Mouse (Mus musculus) MEL (cell line): Measurements from ENCODE around the gene Fpr2.

Source experiments
- CHD2 ChIP-seq: IDR thresholded peaks from 2 replicates; pipeline ENCODE4 v1.6.1; 2011; ENCODE audit warnings: low read length, improper control_type of control experiment
- CTCF ChIP-seq, 3 experiments: IDR thresholded peaks in 2 of 3; conservative IDR thresholded peaks in 1 of 3; 2 replicates each; pipeline ENCODE4 v1.5.1; 2011 to 2012; ENCODE audit warnings: low read length in 3 of 3, low read depth in 2 of 3, mild to moderate bottlenecking in 2 of 3, improper control_type of control experiment in 1 of 3, inconsistent platforms in 1 of 3, mixed read lengths in 1 of 3, moderate library complexity in 1 of 3; ENCODE audit not compliant: control insufficient read depth in 1 of 3, insufficient read depth in 1 of 3, poor library complexity in 1 of 3, severe bottlenecking in 1 of 3
- ELF1 ChIP-seq: IDR thresholded peaks from 2 replicates; pipeline ENCODE4 v1.6.1; 2014; ENCODE audit warnings: low read depth, mild to moderate bottlenecking, inconsistent platforms, low read length, improper control_type of control experiment, moderate library complexity
- EP300 ChIP-seq, 2 experiments: IDR thresholded peaks; 2 replicates each; pipeline ENCODE4 v1.6.1; 2011; ENCODE audit warnings: improper control_type of control experiment in 2 of 2, low read length in 2 of 2, low read depth in 1 of 2, mild to moderate bottlenecking in 1 of 2
- HCFC1 ChIP-seq: IDR thresholded peaks from 2 replicates; pipeline ENCODE4 v1.6.1; 2012; ENCODE audit warnings: low read depth, mild to moderate bottlenecking, inconsistent platforms, low read length, improper control_type of control experiment, moderate library complexity
- MYB ChIP-seq: IDR thresholded peaks from 2 replicates; pipeline ENCODE4 v1.6.1; 2011; ENCODE audit warnings: mild to moderate bottlenecking, low read depth, low read length, improper control_type of control experiment
- NELFE ChIP-seq: IDR thresholded peaks from 2 replicates; pipeline ENCODE4 v1.6.1; 2011; ENCODE audit warnings: low read depth, low read length, improper control_type of control experiment
- NRF1 ChIP-seq: IDR thresholded peaks from 2 replicates; pipeline ENCODE4 v1.6.1; 2014; ENCODE audit warnings: low read depth, mild to moderate bottlenecking, inconsistent platforms, low read length, improper control_type of control experiment, moderate library complexity; ENCODE audit not compliant: poor library complexity, insufficient read depth, severe bottlenecking
- POLR2A ChIP-seq, 2 experiments: IDR thresholded peaks; 2 replicates each; pipeline ENCODE4 v1.6.1; 2011 to 2012; ENCODE audit warnings: low read length in 2 of 2, mild to moderate bottlenecking in 2 of 2, control low read depth in 1 of 2, improper control_type of control experiment in 1 of 2, low read depth in 1 of 2, moderate library complexity in 1 of 2; ENCODE audit not compliant: control insufficient read depth in 1 of 2, insufficient read depth in 1 of 2, poor library complexity in 1 of 2
- RAD21 ChIP-seq: IDR thresholded peaks from 2 replicates; pipeline ENCODE4 v1.6.1; 2011; ENCODE audit warnings: mild to moderate bottlenecking, low read depth, low read length, improper control_type of control experiment
- SIN3A ChIP-seq: IDR thresholded peaks from 2 replicates; pipeline ENCODE4 v1.6.1; 2012; ENCODE audit warnings: low read length, improper control_type of control experiment, inconsistent platforms

DNA sequence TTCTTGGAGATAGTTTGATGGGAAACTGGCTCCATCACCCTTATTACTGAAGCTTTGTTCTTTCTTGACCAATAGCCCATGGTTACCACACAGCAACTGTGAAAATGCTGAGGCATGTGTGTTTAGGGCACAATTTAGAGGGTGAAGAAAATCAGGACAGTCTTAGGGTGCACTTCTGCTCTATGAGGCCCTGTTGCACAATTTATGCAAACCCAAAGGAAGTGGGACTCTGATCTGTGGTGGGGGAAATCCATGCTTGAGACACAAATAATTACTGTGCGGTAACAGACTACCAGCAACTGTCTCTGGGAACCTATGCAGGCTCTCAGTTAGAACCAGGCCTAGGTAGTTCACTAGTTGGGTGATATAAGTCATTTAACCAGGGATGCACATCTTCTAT is 13.1 kb downstream of the Fpr2 start:
- TF ChIP-seq CTCF (IDR thresholded peaks at IDR 0.05 in 2 of 3, conservative IDR thresholded peaks at IDR 0.05 in 1 of 3; ENCODE audit: control insufficient read depth in 1 of 3, insufficient read depth in 1 of 3, low read depth in 2 of 3, low read length in 3 of 3, poor library complexity in 1 of 3, severe bottlenecking in 1 of 3) (no peak), HCFC1 (no peak), POLR2A (IDR thresholded peaks at IDR 0.05; ENCODE audit: control insufficient read depth in 1 of 2, insufficient read depth in 1 of 2, low read depth in 1 of 2, low read length in 2 of 2, poor library complexity in 1 of 2) (no peak), NRF1 (no peak), CHD2 (no peak), SIN3A (no peak), MYB (no peak), NELFE (no peak), RAD21 (no peak), EP300 (IDR thresholded peaks at IDR 0.05; ENCODE audit: low read depth in 1 of 2, low read length in 2 of 2) (no peak), ELF1 (no peak)
